Mouse (Mus musculus): Measurements from ENCODE around the gene Zdhhc24. TPM values are rescaled to one million over a fixed set of nuclear protein-coding genes. Genes with fewer than 3 reads are reported as not detected.
"Not testable (repeated sequence)": the region's sequence is repeated elsewhere in the genome, so short reads cannot be mapped to it uniquely, and the experiment has no call there.

Gene Zdhhc24
- polyA plus RNA-seq, 1 experiment, result 19.8 TPM

- Histone ChIP-seq H3K4me3 (ENCODE audit: insufficient read depth, low read depth, low read length) (peak overlapping the region; percentile 71), H3K27ac (ENCODE audit: insufficient read depth, low read depth, low read length) (peak overlapping the region; percentile 37), H3K27me3 (replicated peaks; ENCODE audit: control insufficient read depth, insufficient read depth, low read length) (no peaks in the 10 kb centered on the region), H3K4me1 (ENCODE audit: control insufficient read depth, insufficient read depth, low read length) (peaks cover 10% of the 10 kb centered on the region; the same call in 1 of the 2 replicates), H3K36me3 (ENCODE audit: control insufficient read depth, insufficient read depth, low read length) (no peaks in the 10 kb centered on the region; the same call in 1 of the 2 replicates)
- TF ChIP-seq POLR2A (IDR thresholded peaks at IDR 0.05; ENCODE audit: low read depth, low read length), result no peak
- TF ChIP-seq CTCF (conservative IDR thresholded peaks at IDR 0.05; ENCODE audit: insufficient read depth, insufficient read length, low read depth, low read length), result no peak
- WGBS, result 3% methylated on average over 14 of the region's 14 CpGs
- DNase-seq, result no peak
Measured at GRCm38 (mm10) chr19:4855470-4855820, 23.0 kb upstream of the Zdhhc24 start.

- Histone ChIP-seq H3K27me3 (replicated peaks; ENCODE audit: control insufficient read depth, insufficient read depth, low read length) (no peaks in the 10 kb centered on the region), H3K4me1 (ENCODE audit: control insufficient read depth, insufficient read depth, low read length) (peaks cover 10% of the 10 kb centered on the region; the same call in 1 of the 2 replicates), H3K4me3 (ENCODE audit: insufficient read depth, low read depth, low read length) (peak overlapping the region; percentile 71; the same call in 1 of the 2 replicates), H3K36me3 (ENCODE audit: control insufficient read depth, insufficient read depth, low read length) (no peaks in the 10 kb centered on the region; the same call in 1 of the 2 replicates), H3K27ac (ENCODE audit: insufficient read depth, low read depth, low read length) (no peak overlapping the region)
- no peak for DNase-seq
- TF ChIP-seq CTCF (conservative IDR thresholded peaks at IDR 0.05; ENCODE audit: insufficient read depth, insufficient read length, low read depth, low read length) (no peak), POLR2A (IDR thresholded peaks at IDR 0.05; ENCODE audit: low read depth, low read length) (no peak)
- WGBS, result 83% methylated on average over 4 of the region's 4 CpGs
Measured at GRCm38 (mm10) chr19:4855951-4856350, 22.5 kb upstream of the Zdhhc24 start.

GRCm38 (mm10) chr19:4859081-4859480 lies 19.4 kb upstream of the Zdhhc24 start:
- WGBS, result 74% methylated on average over 6 of the region's 6 CpGs
- TF ChIP-seq POLR2A (IDR thresholded peaks at IDR 0.05; ENCODE audit: low read depth, low read length) (no peak), CTCF (conservative IDR thresholded peaks at IDR 0.05; ENCODE audit: insufficient read depth, insufficient read length, low read depth, low read length) (no peak)
- no peak overlapping the region for H3K4me3 ChIP-seq (ENCODE audit: insufficient read depth, low read depth, low read length)

GRCm38 (mm10) chr19:4863048-4863447 lies 15.4 kb upstream of the Zdhhc24 start:
- Histone ChIP-seq H3K4me3 (ENCODE audit: insufficient read depth, low read depth, low read length) (no peak overlapping the region), H3K27me3 (replicated peaks; ENCODE audit: control insufficient read depth, insufficient read depth, low read length) (no peaks in the 10 kb centered on the region), H3K36me3 (ENCODE audit: control insufficient read depth, insufficient read depth, low read length) (no peaks in the 10 kb centered on the region; the same call in 1 of the 2 replicates), H3K27ac (ENCODE audit: insufficient read depth, low read depth, low read length) (no peak overlapping the region), H3K4me1 (ENCODE audit: control insufficient read depth, insufficient read depth, low read length) (no peaks in the 10 kb centered on the region)
- 59% methylated on average over 6 of the region's 6 CpGs for WGBS
- DNase-seq, result no peak
- no peak for TF ChIP-seq CTCF (conservative IDR thresholded peaks at IDR 0.05; ENCODE audit: insufficient read depth, insufficient read length, low read depth, low read length)
- no peak for TF ChIP-seq POLR2A (IDR thresholded peaks at IDR 0.05; ENCODE audit: low read depth, low read length)

More at GRCm38 (mm10) chr19:4859081-4859480, 19.4 kb upstream of the Zdhhc24 start:
- Histone ChIP-seq H3K27me3 (replicated peaks; ENCODE audit: control insufficient read depth, insufficient read depth, low read length) (no peaks in the 10 kb centered on the region), H3K4me1 (ENCODE audit: control insufficient read depth, insufficient read depth, low read length) (peaks cover 10% of the 10 kb centered on the region; the same call in 1 of the 2 replicates), H3K36me3 (ENCODE audit: control insufficient read depth, insufficient read depth, low read length) (no peaks in the 10 kb centered on the region; the same call in 1 of the 2 replicates), H3K27ac (ENCODE audit: insufficient read depth, low read depth, low read length) (no peak overlapping the region)
- no peak for DNase-seq

- no peaks in the 10 kb centered on the region for H3K4me1 ChIP-seq (ENCODE audit: control insufficient read depth, insufficient read depth, low read length)
- H3K4me3 ChIP-seq (ENCODE audit: insufficient read depth, low read depth, low read length), result no peak overlapping the region
- TF ChIP-seq POLR2A (IDR thresholded peaks at IDR 0.05; ENCODE audit: low read depth, low read length) (no peak), CTCF (conservative IDR thresholded peaks at IDR 0.05; ENCODE audit: insufficient read depth, insufficient read length, low read depth, low read length) (no peak)
- 6% methylated on average over 17 of the region's 17 CpGs for WGBS
- DNase-seq, result peak; percentile 40
- no peaks in the 10 kb centered on the region for H3K27me3 ChIP-seq (replicated peaks; ENCODE audit: control insufficient read depth, insufficient read depth, low read length)
- no peaks in the 10 kb centered on the region; the same call in 1 of the 2 replicates for H3K36me3 ChIP-seq (ENCODE audit: control insufficient read depth, insufficient read depth, low read length)
- no peak overlapping the region for H3K27ac ChIP-seq (ENCODE audit: insufficient read depth, low read depth, low read length)
Measured at GRCm38 (mm10) chr19:4865147-4865546, 13.3 kb upstream of the Zdhhc24 start.

DNA sequence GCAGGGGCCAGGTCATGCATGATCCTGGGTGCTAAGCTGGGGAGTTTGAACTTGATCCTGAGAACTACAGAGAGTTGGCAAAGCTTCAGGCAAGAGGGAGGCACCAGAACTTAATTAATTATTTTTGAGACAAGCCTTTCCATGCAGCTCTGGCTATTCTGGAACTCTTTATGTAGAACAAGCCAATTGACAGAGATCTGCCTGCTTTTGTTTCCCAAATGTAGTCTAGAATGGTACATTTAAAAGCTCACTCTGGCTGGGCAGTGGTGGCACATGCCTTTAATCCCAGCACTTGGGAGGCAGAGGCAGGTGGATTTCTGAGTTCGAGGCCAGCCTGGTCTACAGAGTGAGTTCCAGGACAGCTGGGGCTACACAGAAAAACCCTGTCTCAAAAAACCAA lies 3.9 kb upstream of the Zdhhc24 start:
- not testable (repeated sequence) for H3K4me1 ChIP-seq (ENCODE audit: control insufficient read depth, insufficient read depth, low read length); H3K27ac ChIP-seq (ENCODE audit: insufficient read depth, low read depth, low read length); H3K27me3 ChIP-seq (replicated peaks; ENCODE audit: control insufficient read depth, insufficient read depth, low read length); H3K4me3 ChIP-seq (ENCODE audit: insufficient read depth, low read depth, low read length); H3K36me3 ChIP-seq (ENCODE audit: control insufficient read depth, insufficient read depth, low read length)
- peak; percentile 12 for DNase-seq
- WGBS, result 93% methylated on average over 1 of the region's 1 CpGs

DNA sequence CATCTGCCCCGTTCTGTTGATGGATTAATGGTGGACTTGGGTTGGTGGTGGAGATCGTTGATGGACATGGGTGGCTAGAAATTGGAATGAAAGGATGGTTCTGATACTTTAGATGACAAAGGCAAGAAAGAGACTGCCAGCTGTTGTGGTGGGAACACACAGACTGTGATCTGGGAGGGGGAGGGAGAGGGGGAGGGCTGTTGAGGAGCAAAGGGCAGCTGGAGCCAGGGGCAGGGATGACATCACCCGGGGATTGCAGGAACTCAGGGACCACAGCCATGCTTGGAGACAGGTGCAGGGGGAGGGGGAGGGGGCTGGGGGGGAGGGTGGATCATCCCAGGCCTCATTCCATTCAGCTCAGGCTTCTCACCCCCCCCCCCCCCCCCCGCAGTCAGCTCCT lies 2.2 kb upstream of the Zdhhc24 start:
- H3K4me1 ChIP-seq (ENCODE audit: control insufficient read depth, insufficient read depth, low read length), result no peaks in the 10 kb centered on the region
- 39% methylated on average over 4 of the region's 4 CpGs for WGBS
- no peak for DNase-seq
- no peak for TF ChIP-seq CTCF (conservative IDR thresholded peaks at IDR 0.05; ENCODE audit: insufficient read depth, insufficient read length, low read depth, low read length)
- TF ChIP-seq POLR2A (IDR thresholded peaks at IDR 0.05; ENCODE audit: low read depth, low read length), result no peak
- no peak overlapping the region for H3K4me3 ChIP-seq (ENCODE audit: insufficient read depth, low read depth, low read length)
- no peaks in the 10 kb centered on the region for H3K27me3 ChIP-seq (replicated peaks; ENCODE audit: control insufficient read depth, insufficient read depth, low read length)
- H3K36me3 ChIP-seq (ENCODE audit: control insufficient read depth, insufficient read depth, low read length), result no peaks in the 10 kb centered on the region
- H3K27ac ChIP-seq (ENCODE audit: insufficient read depth, low read depth, low read length), result no peak overlapping the region

- Histone ChIP-seq H3K27me3 (replicated peaks; ENCODE audit: control insufficient read depth, insufficient read depth, low read length) (no peaks in the 10 kb centered on the region), H3K27ac (ENCODE audit: insufficient read depth, low read depth, low read length) (no peak overlapping the region), H3K4me1 (ENCODE audit: control insufficient read depth, insufficient read depth, low read length) (no peaks in the 10 kb centered on the region), H3K4me3 (ENCODE audit: insufficient read depth, low read depth, low read length) (no peak overlapping the region), H3K36me3 (ENCODE audit: control insufficient read depth, insufficient read depth, low read length) (no peaks in the 10 kb centered on the region)
- no peak for TF ChIP-seq CTCF (conservative IDR thresholded peaks at IDR 0.05; ENCODE audit: insufficient read depth, insufficient read length, low read depth, low read length)
- no peak for TF ChIP-seq POLR2A (IDR thresholded peaks at IDR 0.05; ENCODE audit: low read depth, low read length)
- no peak for DNase-seq
- 42% methylated on average over 3 of the region's 3 CpGs for WGBS
Measured at GRCm38 (mm10) chr19:4876755-4877154, 1.7 kb upstream of the Zdhhc24 start.

Measured in kidney, adult 2 months (tissue).